Mouse (Mus musculus): Measurements from ENCODE around the gene Sf1.

DNA sequence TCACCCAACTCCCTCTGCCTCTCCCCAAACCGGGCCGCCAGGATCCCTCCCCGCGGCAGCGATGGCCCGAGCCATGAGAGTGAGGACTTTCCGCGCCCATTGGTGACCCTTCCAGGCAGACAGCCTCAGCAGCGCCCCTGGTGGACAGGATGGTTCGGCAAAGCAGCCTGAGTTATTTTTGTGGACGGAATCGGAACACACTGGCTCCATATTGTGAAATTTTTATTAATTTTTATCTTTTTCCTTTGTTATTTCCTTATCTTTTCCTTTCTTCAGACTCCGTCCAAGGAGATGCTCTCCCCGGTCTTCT is 12.7 kb downstream of the Sf1 start:
- TF ChIP-seq CTCF (IDR thresholded peaks at IDR 0.05; ENCODE audit: low read depth) = peak; percentile 66
- TF ChIP-seq EP300 (IDR thresholded peaks at IDR 0.05; ENCODE audit: low read depth) = no peak

Data from heart, postnatal 0 days (tissue).